In the genomic region with DNA sequence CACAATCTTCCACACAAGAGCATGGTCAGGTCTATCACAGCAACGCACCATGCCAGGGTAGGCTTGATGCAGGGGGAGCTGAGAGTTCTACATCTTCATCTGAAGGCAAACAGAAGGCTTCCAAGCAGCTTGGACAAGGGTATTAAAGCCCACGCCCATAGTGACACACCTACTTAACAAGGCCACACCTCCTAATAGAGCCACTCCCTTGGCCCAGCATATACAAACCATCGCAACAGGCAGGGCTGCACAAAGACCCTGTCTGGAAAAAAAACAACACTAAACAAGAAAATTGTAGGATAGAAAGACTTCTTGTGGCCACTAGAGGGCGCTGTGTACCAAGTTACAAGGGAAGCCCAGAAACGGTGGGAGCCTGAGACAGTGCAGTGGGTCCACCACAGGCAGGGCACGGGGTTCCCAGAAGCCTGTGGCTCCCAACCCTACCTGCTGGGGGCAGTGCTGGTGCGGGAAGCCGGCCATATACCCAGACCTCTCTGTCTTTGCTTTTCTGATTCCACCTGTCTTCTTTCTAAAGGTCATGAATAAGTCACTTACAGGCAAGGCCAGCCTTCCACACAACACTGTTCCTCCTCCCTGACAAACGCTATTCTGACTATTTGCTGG, we compare ENCODE assay signal across 8 mouse cellular contexts. TPM values are rescaled to one million over a fixed set of nuclear protein-coding genes. Genes with fewer than 3 reads are reported as not detected.
DNase-seq lines count a peak whose midpoint lies in the region; ATAC-seq and TF ChIP-seq lines count a peak whose summit lies in the region.

No protein-coding gene starts in this region.

- ATAC-seq in lung, embryonic 15.5 days (ENCODE audit: borderline replicate concordance, extremely low read depth, low FRiP score, low TSS enrichment), result peak; percentile 79

- peaks cover 3% of the 10 kb centered on the region; the same call in 1 of the 2 replicates for H3K27me3 ChIP-seq in lung, embryonic 15.5 days
- H3K27me3 ChIP-seq in spleen, adult 2 months (ENCODE audit: control insufficient read depth, insufficient read depth, low read length), result no peaks in the 10 kb centered on the region

- H3K36me3 ChIP-seq in lung, embryonic 15.5 days, result no peaks in the 10 kb centered on the region
- H3K36me3 ChIP-seq in spleen, adult 2 months (ENCODE audit: control insufficient read depth, insufficient read depth, low read length), result no peaks in the 10 kb centered on the region

- no peak overlapping the region for H3K4me3 ChIP-seq in layer of hippocampus, adult 2 months
- no peak overlapping the region for H3K4me3 ChIP-seq in lung, embryonic 15.5 days
- no peak overlapping the region for H3K4me3 ChIP-seq in spleen, adult 2 months (ENCODE audit: extremely low read depth, insufficient read depth, insufficient read length)

- no peak overlapping the region for H3K4me2 ChIP-seq in lung, embryonic 15.5 days

- peak; percentile 76 for TF ChIP-seq CTCF in layer of hippocampus, adult 2 months (conservative IDR thresholded peaks at IDR 0.05)
- TF ChIP-seq CTCF in spleen, adult 2 months (IDR thresholded peaks at IDR 0.05; ENCODE audit: extremely low read depth, insufficient read depth, insufficient read length, insufficient replicate concordance), result peak; percentile 57; the same call in 1 of the 2 replicates

- H3K27ac ChIP-seq in layer of hippocampus, adult 2 months, result no peak overlapping the region
- no peak overlapping the region for H3K27ac ChIP-seq in lung, embryonic 15.5 days
- H3K27ac ChIP-seq in spleen, adult 2 months (ENCODE audit: insufficient read depth, low read length), result no peak overlapping the region

- DNase-seq in layer of hippocampus, adult 2 months (ENCODE audit: low spot score in 2 of 2), result no peak
- DNase-seq in layer of hippocampus, postnatal 36 days, result no peak
- DNase-seq in MEL-GATA-1-ER (ENCODE audit: extremely low read depth, low read depth), result peak; percentile 70
- peak; percentile 81 for DNase-seq in c-Kit-positive CD71-positive TER-119-positive erythroid progenitor cells, embryonic 14.5 days (ENCODE audit: low spot score)
- DNase-seq in heart, postnatal 4 days, result peak; percentile 59
- peak; percentile 49 to 71 for DNase-seq in spleen, adult 2 months (ENCODE audit: low read depth in 1 of 2, low spot score in 2 of 2)
- DNase-seq in ovary, postnatal 14 days (ENCODE audit: low spot score), result no peak

- no peaks in the 10 kb centered on the region for H3K9me3 ChIP-seq in lung, embryonic 15.5 days

- H3K9ac ChIP-seq in lung, embryonic 15.5 days, result no peak overlapping the region

- WGBS in lung, embryonic 15.5 days, result 16% methylated on average over 9 of the region's 9 CpGs
- WGBS in spleen, adult 2 months, result 25% methylated on average over 9 of the region's 9 CpGs

- no peak for TF ChIP-seq POLR2A in spleen, adult 2 months (IDR thresholded peaks at IDR 0.05; ENCODE audit: low read depth, low read length)

- no peaks in the 10 kb centered on the region for H3K4me1 ChIP-seq in lung, embryonic 15.5 days
- peaks cover 4% of the 10 kb centered on the region; the same call in 1 of the 2 replicates for H3K4me1 ChIP-seq in spleen, adult 2 months (ENCODE audit: control insufficient read depth, insufficient read depth, insufficient read length)

RNA-seq across cellular contexts. Expression of a gene that starts 18.9 kb away (rescaled TPM):
- 1 to 10 TPM; 1.4 to 2.0 TPM for total RNA-seq in layer of hippocampus, adult 2 months (2021)
- total RNA-seq in layer of hippocampus, postnatal 36 days (2021), result 1 to 10 TPM; 1.3 to 1.4 TPM
- not detected for total RNA-seq in heart, postnatal 4 days (2021)
- polyA plus RNA-seq in lung, embryonic 15.5 days (2015; fragmentation: Nextera tagmentation; extraction: Ambion mirVana), result 0.17 TPM in 1 of 2 replicates, not detected in the other
- polyA plus RNA-seq in spleen, adult 2 months (2012; rRNA removed), result not detected in 2 replicates

RNA-seq across cellular contexts. Expression of a gene that starts 23.0 kb away (rescaled TPM):
- 10 to 100 TPM; 22.9 TPM for total RNA-seq in layer of hippocampus, adult 2 months (2021)
- 10 to 100 TPM; 23.6 to 24.0 TPM for total RNA-seq in layer of hippocampus, postnatal 36 days (2021)
- 10 to 100 TPM; 17.7 to 19.8 TPM for total RNA-seq in heart, postnatal 4 days (2021)
- polyA plus RNA-seq in lung, embryonic 15.5 days (2015; fragmentation: Nextera tagmentation; extraction: Ambion mirVana), result 33.7 and 36.6 TPM in 2 replicates
- 7.1 and 9.3 TPM in 2 replicates for polyA plus RNA-seq in spleen, adult 2 months (2012; rRNA removed)

RNA-seq across cellular contexts. Expression of a gene that starts 30.1 kb away (rescaled TPM):
- total RNA-seq in layer of hippocampus, adult 2 months (2021), result 10 to 100 TPM; 42.9 to 44.9 TPM
- 10 to 100 TPM; 40.4 to 43.2 TPM for total RNA-seq in layer of hippocampus, postnatal 36 days (2021)
- total RNA-seq in heart, postnatal 4 days (2021), result 10 to 100 TPM; 16.1 to 18.8 TPM
- polyA plus RNA-seq in lung, embryonic 15.5 days (2015; fragmentation: Nextera tagmentation; extraction: Ambion mirVana), result 89.9 and 90.0 TPM in 2 replicates
- polyA plus RNA-seq in spleen, adult 2 months (2012; rRNA removed), result 41.7 and 53.9 TPM in 2 replicates

Comparison
In these comparisons a context has a peak if more than half of its experiments do, and no peak if none do; other contexts are left out.
1. DNase-seq: peak in MEL-GATA-1-ER (single experiment), c-Kit-positive CD71-positive TER-119-positive erythroid progenitor cells, embryonic 14.5 days (single experiment), heart, postnatal 4 days (single experiment) and spleen, adult 2 months (2 of 2); none in layer of hippocampus, adult 2 months (0 of 2), layer of hippocampus, postnatal 36 days (0 of 2) and ovary, postnatal 14 days (single experiment).